ENCODE assay signal across 23 mouse cellular contexts in the genomic region with DNA sequence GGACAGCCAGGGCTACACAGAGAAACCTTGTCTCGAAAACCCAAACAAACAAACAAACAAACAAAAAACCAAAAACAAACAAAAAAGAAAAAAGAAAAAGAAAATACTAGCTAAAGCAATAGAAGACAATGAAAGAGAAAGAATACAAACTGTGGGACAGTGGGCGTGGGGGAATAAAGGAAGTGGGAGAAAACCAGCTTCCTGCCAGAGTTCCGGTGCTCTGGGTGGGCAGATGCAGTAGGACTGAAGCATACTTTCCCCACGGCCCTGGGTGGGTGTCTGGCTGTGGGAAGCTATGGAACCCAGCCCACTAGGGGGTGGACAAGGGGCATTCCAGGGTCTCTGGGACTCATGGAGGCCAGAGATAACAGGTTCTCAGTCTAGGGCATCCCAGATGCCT. TPM values are rescaled to one million over a fixed set of nuclear protein-coding genes. Genes with fewer than 3 reads are reported as not detected.
DNase-seq lines count a peak whose midpoint lies in the region; ATAC-seq and TF ChIP-seq lines count a peak whose summit lies in the region.
"Had no signal": no experiment of that assay in that cellular context is flagged by ENCODE, and none has a peak within 500 bp of the region (broad histone marks: within the 10 kb centered on the region; RNA-seq: fewer than 3 reads in every experiment).

No protein-coding gene starts in this region.

- no peak overlapping the region for H3K4me3 ChIP-seq in hindbrain, postnatal 0 days (ENCODE audit: low read length)
- H3K4me3 ChIP-seq: embryonic facial prominence, embryonic 12.5 days; forebrain, embryonic 12.5 days; heart, adult 2 months; heart, embryonic 12.5 days; intestine, embryonic 15.5 days had no signal

- no peak for TF ChIP-seq CTCF in hindbrain, postnatal 0 days (IDR thresholded peaks at IDR 0.05; ENCODE audit: low read depth)

- no peaks in the 10 kb centered on the region for H3K4me1 ChIP-seq in hindbrain, postnatal 0 days (ENCODE audit: insufficient read depth, low read length)
- H3K4me1 ChIP-seq: embryonic facial prominence, embryonic 12.5 days; forebrain, embryonic 12.5 days; intestine, embryonic 15.5 days had no signal

- H3K9me3 ChIP-seq in hindbrain, postnatal 0 days (ENCODE audit: low read length): no peaks in the 10 kb centered on the region
- H3K9me3 ChIP-seq: embryonic facial prominence, embryonic 12.5 days; forebrain, embryonic 12.5 days; intestine, embryonic 15.5 days had no signal

- H3K9ac ChIP-seq in hindbrain, postnatal 0 days (replicated peaks; ENCODE audit: low read length): no peak overlapping the region
- H3K9ac ChIP-seq: embryonic facial prominence, embryonic 12.5 days; forebrain, embryonic 12.5 days; heart, embryonic 12.5 days; intestine, embryonic 15.5 days had no signal

- no peak overlapping the region for H3K4me2 ChIP-seq in hindbrain, postnatal 0 days (ENCODE audit: low read depth, low read length)
- H3K4me2 ChIP-seq: embryonic facial prominence, embryonic 12.5 days; forebrain, embryonic 12.5 days; heart, embryonic 12.5 days; intestine, embryonic 15.5 days had no signal

- H3K36me3 ChIP-seq in hindbrain, postnatal 0 days (ENCODE audit: insufficient read depth, low read length): no peaks in the 10 kb centered on the region
- H3K36me3 ChIP-seq: embryonic facial prominence, embryonic 12.5 days; forebrain, embryonic 12.5 days; heart, embryonic 12.5 days; intestine, embryonic 15.5 days had no signal

- no peak overlapping the region for H3K27ac ChIP-seq in hindbrain, postnatal 0 days
- H3K27ac ChIP-seq: embryonic facial prominence, embryonic 12.5 days; forebrain, embryonic 12.5 days; heart, adult 2 months; intestine, embryonic 15.5 days had no signal

- peak; percentile 93 for ATAC-seq in granulocyte monocyte progenitor cell, adult 5-6 weeks (replicated peaks; ENCODE audit: poor library complexity, severe bottlenecking)
- ATAC-seq in megakaryocyte progenitor cell, adult 5-6 weeks (replicated peaks; ENCODE audit: poor library complexity): peak; percentile 78
- no peak for ATAC-seq in hindbrain, postnatal 0 days
- ATAC-seq: activated CD4-positive, CD25-positive, alpha-beta regulatory T cell, adult 4 months; hindbrain, embryonic 16.5 days; intestine, embryonic 15.5 days; Patski had no signal

- peak; percentile 58 for DNase-seq in heart, adult 11 months
- no peak for DNase-seq in heart, adult 8-10 months (ENCODE audit: low spot score)
- DNase-seq in 416B (ENCODE audit: low read depth) (peak; percentile 10), liver (no peak)
- no peak for DNase-seq in hindbrain, postnatal 0 days (ENCODE audit: low spot score)
- no peak for DNase-seq in cerebellum, adult 18-20 months
- DNase-seq: adrenal gland, postnatal 14 days; cerebellum, adult 11-12 months; cerebellum, postnatal 10 days; gastrocnemius, postnatal 36 days; heart, adult 2 months had no signal

- no peaks in the 10 kb centered on the region for H3K27me3 ChIP-seq in hindbrain, postnatal 0 days (ENCODE audit: insufficient read depth, low read length)
- H3K27me3 ChIP-seq: CH12.LX; embryonic facial prominence, embryonic 12.5 days; forebrain, embryonic 12.5 days; heart, embryonic 12.5 days; intestine, embryonic 15.5 days; Patski had no signal

- 69% methylated on average over 4 of the region's 4 CpGs for WGBS in hindbrain, postnatal 0 days

RNA-seq across cellular contexts. Expression of a gene that starts 21.0 kb away (rescaled TPM):
- under 1 TPM in 3 of 4 experiments, not detected in 1; 0.16 to 0.22 (median 0.17) TPM for total RNA-seq in heart, adult 8-10 months (2022)
- total RNA-seq in granulocyte monocyte progenitor cell, adult 5-6 weeks (2014; fragmentation: Nextera tagmentation): not detected in 2 replicates
- not detected in 2 replicates for total RNA-seq in granulocyte monocyte progenitor cell, adult 5-6 weeks (2017)
- total RNA-seq in megakaryocyte progenitor cell, adult 5-6 weeks (2015): not detected in 2 replicates
- not detected in 2 replicates for total RNA-seq in megakaryocyte progenitor cell, adult 5-6 weeks (2017)
- total RNA-seq in hindbrain, postnatal 0 days (2014; rRNA removed): not detected in 2 replicates
- polyA plus RNA-seq in hindbrain, postnatal 0 days (2015; fragmentation: Nextera tagmentation; extraction: Ambion mirVana): 0.13 and 0.25 TPM in 2 replicates
- total RNA-seq: gastrocnemius, adult 8-10 months; gastrocnemius, postnatal 36 days had no signal

RNA-seq across cellular contexts. Expression of a gene that starts 30.2 kb away (rescaled TPM):
- not detected for total RNA-seq in heart, adult 8-10 months (2022)
- total RNA-seq in granulocyte monocyte progenitor cell, adult 5-6 weeks (2014; fragmentation: Nextera tagmentation): not detected in 2 replicates
- total RNA-seq in granulocyte monocyte progenitor cell, adult 5-6 weeks (2017): not detected in 2 replicates
- total RNA-seq in megakaryocyte progenitor cell, adult 5-6 weeks (2015): 0.37 TPM in 1 of 2 replicates, not detected in the other
- not detected in 2 replicates for total RNA-seq in megakaryocyte progenitor cell, adult 5-6 weeks (2017)
- total RNA-seq in hindbrain, postnatal 0 days (2014; rRNA removed): 11.2 and 14.2 TPM in 2 replicates
- polyA plus RNA-seq in hindbrain, postnatal 0 days (2015; fragmentation: Nextera tagmentation; extraction: Ambion mirVana): 30.6 and 37.9 TPM in 2 replicates
- total RNA-seq: gastrocnemius, adult 8-10 months; gastrocnemius, postnatal 36 days; heart, adult 2 months; heart, postnatal 25 days had no signal
- polyA plus RNA-seq: activated CD4-positive, CD25-positive, alpha-beta regulatory T cell, adult 4 months; heart, adult 2 months; heart, embryonic 12.5 days had no signal

RNA-seq across cellular contexts. Expression of a gene that starts 45.1 kb away (rescaled TPM):
- 10 to 100 TPM in 1 of 4 experiments, 1 to 10 TPM in 3; 7.9 to 10.7 (median 9.6) TPM for total RNA-seq in heart, adult 8-10 months (2022)
- 4.8 and 5.0 TPM in 2 replicates for total RNA-seq in granulocyte monocyte progenitor cell, adult 5-6 weeks (2014; fragmentation: Nextera tagmentation)
- 3.2 and 4.2 TPM in 2 replicates for total RNA-seq in granulocyte monocyte progenitor cell, adult 5-6 weeks (2017)
- 3.9 and 4.0 TPM in 2 replicates for total RNA-seq in megakaryocyte progenitor cell, adult 5-6 weeks (2015)
- 2.0 and 3.0 TPM in 2 replicates for total RNA-seq in megakaryocyte progenitor cell, adult 5-6 weeks (2017)
- 3.8 and 4.4 TPM in 2 replicates for total RNA-seq in hindbrain, postnatal 0 days (2014; rRNA removed)
- polyA plus RNA-seq in hindbrain, postnatal 0 days (2015; fragmentation: Nextera tagmentation; extraction: Ambion mirVana): 3.4 and 3.8 TPM in 2 replicates

Comparison
In these comparisons a context has a peak if more than half of its experiments do, and no peak if none do; other contexts are left out.
1. DNase-seq: peak in heart, adult 11 months (single experiment) and 416B (single experiment); none in heart, adult 8-10 months (single experiment), hindbrain, postnatal 0 days (single experiment), cerebellum, adult 18-20 months (0 of 2) and liver (single experiment).